Mouse (Mus musculus) midbrain, embryonic 16.5 days (tissue): Measurements from ENCODE around the gene Nhp2. TPM values are rescaled to one million over a fixed set of nuclear protein-coding genes. Genes with fewer than 3 reads are reported as not detected.
A peak's percentile ranks its signal among the peaks of the same experiment; 100 is the strongest.
"Not testable (repeated sequence)": the region's sequence is repeated elsewhere in the genome, so short reads cannot be mapped to it uniquely, and the experiment has no call there.

Experiments used
- ATAC-seq: fragments of 200-750 bp; cut with Nextera tagmentation; 2 replicates; pipeline ENCODE4 v1.8.0; 2017; ENCODE audit warnings: moderate TSS enrichment
- H3K27ac ChIP-seq: fragments of 300-500 bp; sonication (generic); 2 replicates; pipeline ENCODE4 v1.5.1; 2014; ENCODE audit warnings: mild to moderate bottlenecking, low read length, mixed read lengths
- H3K27me3 ChIP-seq: fragments of 300-500 bp; sonication (generic); 2 replicates; pipeline ENCODE4 v1.6.1; 2014; ENCODE audit warnings: low read depth, low read length, mixed read lengths; ENCODE audit not compliant: control insufficient read depth, insufficient read depth
- H3K36me3 ChIP-seq: fragments of 300-500 bp; sonication (generic); 2 replicates; pipeline ENCODE4 v1.6.1; 2014; ENCODE audit warnings: mild to moderate bottlenecking, low read length, moderate library complexity, mixed read lengths; ENCODE audit not compliant: control insufficient read depth, insufficient read depth
- H3K4me1 ChIP-seq: fragments of 300-500 bp; sonication (generic); 2 replicates; pipeline ENCODE4 v1.6.1; 2014; ENCODE audit warnings: mild to moderate bottlenecking, low read length, mixed read lengths; ENCODE audit not compliant: control insufficient read depth, insufficient read depth
- H3K4me2 ChIP-seq: fragments of 300-500 bp; sonication (generic); 2 replicates; pipeline ENCODE4 v1.6.1; 2014; ENCODE audit warnings: mild to moderate bottlenecking, low read length, mixed read lengths
- H3K4me3 ChIP-seq: fragments of 300-500 bp; sonication (generic); 2 replicates; pipeline ENCODE4 v1.5.1; 2014; ENCODE audit warnings: low read depth, mild to moderate bottlenecking, low read length, moderate library complexity, mixed read lengths
- H3K9ac ChIP-seq: fragments of 300-500 bp; sonication (generic); 2 replicates; pipeline ENCODE4 v1.6.1; 2014; ENCODE audit warnings: low read depth, low read length, mixed read lengths
- H3K9me3 ChIP-seq: fragments of 300-500 bp; sonication (generic); replicated peaks from 2 replicates; pipeline ENCODE4 v1.6.1; 2014; ENCODE audit warnings: mild to moderate bottlenecking, low read length, mixed read lengths; ENCODE audit not compliant: control insufficient read depth, poor library complexity, severe bottlenecking
- WGBS: fragments of 180-500 bp; shearing (Covaris S2); extraction: QIAGEN DNeasy Blood & Tissue Kit; methylation state at CpG from one replicate; pipeline ENCODE4 v1.1.7; 2014; 5-methylcytosine and 5-hydroxymethylcytosine counted together
- polyA plus RNA-seq: library from polyadenylated mRNA; unstranded; fragments of >200 nt; fragmentation: Nextera tagmentation; extraction: Ambion mirVana; gene quantifications from 2 replicates; pipeline ENCODE4 v1.2.1, GENCODE M21; 2015

Nhp2 gene
- polyA plus RNA-seq, 1 experiment from 2014 or later: 83.7 TPM

DNA sequence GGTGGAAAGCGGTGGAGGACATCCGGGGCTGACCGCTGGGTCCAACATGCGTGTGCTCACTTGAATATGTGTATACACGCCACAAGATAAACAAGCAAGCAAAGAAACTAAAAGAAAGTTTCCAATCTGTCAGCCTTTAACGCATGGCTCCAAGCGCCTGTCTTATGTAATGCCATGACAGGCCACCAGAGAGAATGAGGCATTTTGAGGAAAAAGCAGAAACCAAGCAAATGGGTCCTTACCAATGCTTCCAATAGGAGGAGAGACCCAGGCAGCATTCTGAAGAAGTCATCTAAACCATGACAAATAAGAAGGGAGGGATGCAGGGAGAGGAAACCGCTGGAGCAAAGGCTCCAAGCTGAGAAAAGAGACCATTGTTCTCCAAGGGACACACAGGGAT is 5.3 kb upstream of the Nhp2 start:
- 79% methylated on average over 8 of the region's 8 CpGs for WGBS
- no peaks in the 10 kb centered on the region for H3K36me3 ChIP-seq
- ATAC-seq: no peak
- no peak overlapping the region for H3K4me3 ChIP-seq
- H3K9me3 ChIP-seq: no peaks in the 10 kb centered on the region
- H3K4me1 ChIP-seq: 0 out of 2 replicates have a peak, but pooled peaks cover 5% of the 10 kb centered on the region
- H3K9ac ChIP-seq: no peak overlapping the region
- H3K27ac ChIP-seq: no peak overlapping the region
- no peaks in the 10 kb centered on the region for H3K27me3 ChIP-seq
- H3K4me2 ChIP-seq: no peak overlapping the region

- Histone ChIP-seq H3K27me3 (no peaks in the 10 kb centered on the region), H3K4me1 (peaks cover 7% of the 10 kb centered on the region), H3K4me3 (peak overlapping the region; percentile 32), H3K27ac (peak overlapping the region; percentile 26; the same call in 1 of the 2 replicates), H3K9me3 (no peaks in the 10 kb centered on the region), H3K9ac (peak overlapping the region; percentile 62), H3K36me3 (no peaks in the 10 kb centered on the region), H3K4me2 (peak overlapping the region; percentile 69)
- WGBS: 50% methylated on average over 7 of the region's 7 CpGs
- ATAC-seq: no peak
Measured at GRCm38 (mm10) chr11:51615129-51615528, 4.4 kb upstream of the Nhp2 start.

DNA sequence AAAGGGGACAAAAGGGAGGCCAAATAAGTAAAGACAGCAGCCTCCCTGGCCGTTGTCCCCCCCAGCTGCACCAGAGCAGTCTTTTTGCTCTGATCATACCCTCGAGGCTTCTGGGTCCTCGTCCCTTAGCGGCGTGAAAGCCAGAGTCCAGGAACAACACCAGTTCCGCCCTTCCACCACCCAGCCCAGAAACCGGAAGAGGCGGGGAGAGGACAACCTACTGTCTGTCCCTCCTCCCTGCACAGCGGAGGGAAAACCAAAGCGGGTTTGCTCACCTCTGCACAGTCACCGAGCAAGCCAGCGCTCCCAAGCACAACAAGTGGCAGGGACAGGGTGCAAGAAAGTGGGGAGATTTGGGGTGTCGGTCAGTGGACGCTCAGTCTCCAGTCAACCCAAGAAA is 3.9 kb upstream of the Nhp2 start:
- no peak for ATAC-seq
- Histone ChIP-seq H3K36me3 (no peaks in the 10 kb centered on the region), H3K4me1 (peaks cover 12% of the 10 kb centered on the region), H3K4me3 (peak overlapping the region; percentile 32), H3K9ac (peak overlapping the region; percentile 62), H3K27me3 (no peaks in the 10 kb centered on the region), H3K9me3 (no peaks in the 10 kb centered on the region), H3K4me2 (peak overlapping the region; percentile 69), H3K27ac (peak overlapping the region; percentile 26; the same call in 1 of the 2 replicates)
- 6% methylated on average over 14 of the region's 14 CpGs for WGBS

GRCm38 (mm10) chr11:51616113-51616512 is 3.4 kb upstream of the Nhp2 start:
- not testable (repeated sequence) for H3K36me3 ChIP-seq, H3K4me3 ChIP-seq, H3K27me3 ChIP-seq, ATAC-seq, H3K27ac ChIP-seq, H3K9me3 ChIP-seq
- Histone ChIP-seq H3K4me1 (peaks cover 16% of the 10 kb centered on the region), H3K4me2 (peak overlapping the region; percentile 69), H3K9ac (peak overlapping the region; percentile 62; the same call in 1 of the 2 replicates)
- 91% methylated on average over 7 of the region's 7 CpGs for WGBS

- 4% methylated on average over 4 of the region's 4 CpGs for WGBS
Measured at GRCm38 (mm10) chr11:51617693-51618092, 1.8 kb upstream of the Nhp2 start.

DNA sequence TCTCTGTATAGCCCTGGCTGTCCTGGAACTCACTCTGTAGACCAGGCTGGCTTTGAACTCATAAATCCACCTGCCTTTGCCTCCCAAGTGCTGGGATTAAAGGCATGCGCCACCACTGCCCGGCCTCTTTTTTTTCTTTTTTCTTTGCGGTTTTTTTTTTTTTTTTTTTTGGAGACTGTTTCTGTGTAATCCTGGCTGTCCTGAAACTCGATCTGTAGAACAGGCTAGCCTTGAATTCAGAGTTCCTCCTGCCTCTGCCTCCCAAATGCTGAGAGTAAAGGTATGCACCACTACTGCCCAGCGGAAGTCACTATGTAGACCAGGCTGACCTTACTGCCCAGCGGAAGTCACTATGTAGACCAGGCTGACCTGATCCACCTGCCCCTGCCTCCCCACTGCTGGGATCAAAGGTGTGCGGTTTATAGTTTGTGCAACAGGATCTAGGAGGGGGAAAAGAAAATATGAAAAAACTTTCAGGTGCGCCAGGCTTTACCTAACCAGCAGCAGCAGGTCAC is 584 bp upstream of the Nhp2 start:
- ATAC-seq: peak; percentile 64
- 49% methylated on average over 8 of the region's 8 CpGs for WGBS

More at GRCm38 (mm10) chr11:51617693-51618092, 1.8 kb upstream of the Nhp2 start:
- H3K4me1 ChIP-seq: peaks cover 18% of the 10 kb centered on the region
- no peak for ATAC-seq
- H3K27ac ChIP-seq: no peak overlapping the region
- H3K4me3 ChIP-seq: no peak overlapping the region
- H3K9me3 ChIP-seq: no peaks in the 10 kb centered on the region
- peaks cover 3% of the 10 kb centered on the region; the same call in 1 of the 2 replicates for H3K36me3 ChIP-seq
- H3K27me3 ChIP-seq: no peaks in the 10 kb centered on the region
- no peak overlapping the region for H3K4me2 ChIP-seq
- H3K9ac ChIP-seq: no peak overlapping the region

DNA sequence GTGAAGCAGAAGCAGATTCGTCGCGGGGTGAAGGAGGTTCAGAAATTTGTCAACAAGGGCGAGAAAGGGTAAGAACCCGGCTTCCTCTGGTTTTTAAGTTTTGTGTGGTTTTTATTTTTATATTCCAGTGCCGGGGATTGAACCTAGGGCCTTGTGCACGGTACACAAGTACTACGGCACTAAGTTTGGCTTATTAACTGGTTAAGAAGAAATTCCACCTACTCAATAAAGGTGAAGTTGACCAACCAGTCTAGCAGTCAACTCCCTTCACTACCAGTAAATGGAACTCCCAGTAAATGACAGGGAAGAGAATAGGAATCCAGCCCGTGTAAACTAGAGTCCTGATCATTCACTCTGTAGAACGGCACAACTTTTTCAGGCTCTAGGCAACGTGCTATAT is 549 bp downstream of the Nhp2 start:
- H3K4me2 ChIP-seq: peak overlapping the region; percentile 82
- H3K27ac ChIP-seq: no peak overlapping the region
- H3K36me3 ChIP-seq: peaks cover 19% of the 10 kb centered on the region
- no peaks in the 10 kb centered on the region for H3K27me3 ChIP-seq
- ATAC-seq: no peak
- peak overlapping the region; percentile 49 for H3K4me3 ChIP-seq
- peak overlapping the region; percentile 53 for H3K9ac ChIP-seq
- peaks cover 18% of the 10 kb centered on the region for H3K4me1 ChIP-seq
- no peaks in the 10 kb centered on the region for H3K9me3 ChIP-seq
- 2% methylated on average over 11 of the region's 11 CpGs for WGBS

More for the DNA sequence above, 584 bp upstream of the Nhp2 start:
- Histone ChIP-seq H3K9ac (peak overlapping the region; percentile 36; the same call in 1 of the 2 replicates), H3K27me3 (no peaks in the 10 kb centered on the region), H3K4me3 (peak overlapping the region; percentile 49), H3K4me1 (peaks cover 18% of the 10 kb centered on the region), H3K4me2 (peak overlapping the region; percentile 82), H3K9me3 (no peaks in the 10 kb centered on the region), H3K27ac (no peak overlapping the region), H3K36me3 (peaks cover 12% of the 10 kb centered on the region)

- Histone ChIP-seq H3K4me2 (no peak overlapping the region), H3K9ac (no peak overlapping the region), H3K27ac (no peak overlapping the region), H3K36me3 (peaks cover 25% of the 10 kb centered on the region), H3K27me3 (no peaks in the 10 kb centered on the region), H3K4me3 (no peak overlapping the region), H3K9me3 (no peaks in the 10 kb centered on the region), H3K4me1 (peaks cover 15% of the 10 kb centered on the region)
- 88% methylated on average over 2 of the region's 2 CpGs for WGBS
- ATAC-seq: no peak
Measured at GRCm38 (mm10) chr11:51621776-51622175, 2.2 kb downstream of the Nhp2 start.

GRCm38 (mm10) chr11:51622971-51623491 is 3.5 kb downstream of the Nhp2 start:
- no peak overlapping the region for H3K9ac ChIP-seq
- no peak for ATAC-seq
- WGBS: 93% methylated on average over 7 of the region's 7 CpGs
- H3K27me3 ChIP-seq: no peaks in the 10 kb centered on the region
- H3K4me2 ChIP-seq: no peak overlapping the region
- H3K4me3 ChIP-seq: no peak overlapping the region
- no peak overlapping the region for H3K27ac ChIP-seq
- H3K4me1 ChIP-seq: peaks cover 15% of the 10 kb centered on the region
- H3K9me3 ChIP-seq: no peaks in the 10 kb centered on the region
- H3K36me3 ChIP-seq: peaks cover 27% of the 10 kb centered on the region
